Mouse (Mus musculus) olfactory bulb, adult 2 months (tissue): ENCODE results near the gene Upp1. TPM values are rescaled to one million over a fixed set of nuclear protein-coding genes. Genes with fewer than 3 reads are reported as not detected.

ENCODE experiments used
- H3K27ac ChIP-seq: fragments of 200-500 bp; 2 replicates; pipeline ENCODE4 v1.5.1; 2012; ENCODE audit warnings: low read depth, low read length; ENCODE audit not compliant: insufficient read depth
- H3K4me1 ChIP-seq: fragments of 200-500 bp; 2 replicates; pipeline ENCODE4 v1.6.1; 2012; ENCODE audit warnings: low read length; ENCODE audit not compliant: control insufficient read depth, insufficient read depth
- H3K4me3 ChIP-seq: fragments of 200-500 bp; 2 replicates; pipeline ENCODE4 v1.5.1; 2012; ENCODE audit warnings: mild to moderate bottlenecking, low read depth, low read length, moderate library complexity; ENCODE audit not compliant: insufficient read depth
- CTCF ChIP-seq: fragments of 200-500 bp; IDR thresholded peaks from 2 replicates; pipeline ENCODE4 v1.5.1; 2012; ENCODE audit warnings: low read depth, mild to moderate bottlenecking, low read length, moderate library complexity; ENCODE audit not compliant: insufficient read depth
- POLR2A ChIP-seq: fragments of 200-500 bp; IDR thresholded peaks from 2 replicates; pipeline ENCODE4 v1.6.1; 2012; ENCODE audit warnings: mild to moderate bottlenecking, low read depth, low read length, moderate library complexity; ENCODE audit not compliant: insufficient read depth
- WGBS: fragments of 180-500 bp; shearing (Covaris S2); methylation state at CpG from one replicate; pipeline ENCODE4 v1.1.7; 2018; 5-methylcytosine and 5-hydroxymethylcytosine counted together
- polyA plus RNA-seq: library from polyadenylated mRNA; stranded (reverse); fragments of >200 nt; gene quantifications from 2 replicates; pipeline ENCODE4 v1.2.4, GENCODE M21; 2012; ENCODE audit warnings: low replicate concordance; ENCODE audit not compliant: missing spikeins, insufficient read depth, insufficient read length

The Upp1 gene
- polyA plus RNA-seq, 1 experiment = not detected

DNA sequence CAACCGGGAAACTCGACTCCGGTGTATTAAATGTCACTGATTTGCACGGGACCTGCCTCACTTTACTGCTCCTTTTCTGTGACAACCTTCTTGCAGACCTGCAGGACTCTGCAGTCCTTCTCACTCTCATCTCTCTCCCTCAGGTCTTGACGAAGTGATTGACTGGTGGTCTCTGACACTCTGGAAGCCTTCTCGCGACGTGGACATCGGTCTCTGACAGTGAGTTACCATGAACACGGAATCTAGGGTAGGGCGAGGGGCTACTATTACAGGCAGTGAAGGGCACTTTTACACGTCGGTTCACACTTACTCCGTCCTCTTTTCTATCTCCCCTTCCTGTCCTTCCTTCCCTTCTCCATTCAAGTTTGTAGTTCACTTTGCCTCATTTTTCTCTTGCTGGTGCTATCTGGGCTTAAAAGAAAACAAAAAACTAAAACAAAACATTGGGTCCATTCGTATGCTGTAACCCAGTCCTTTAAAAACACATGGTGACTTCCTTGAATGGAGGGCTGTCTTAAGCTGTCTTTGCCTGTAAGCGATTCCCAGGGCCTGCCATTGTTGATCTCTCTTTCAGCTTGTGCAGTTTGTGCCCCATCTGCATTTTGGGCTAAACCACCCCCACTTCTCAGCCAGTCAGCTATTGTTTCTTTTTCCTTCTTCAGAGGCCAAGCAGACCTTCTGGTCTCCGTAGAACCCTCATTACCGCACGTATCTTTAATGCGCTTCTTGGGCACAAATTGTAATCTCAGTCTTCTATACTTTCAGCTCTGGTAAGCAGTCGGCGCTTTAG is 1.5 kb downstream of the Upp1 start:
- TF ChIP-seq CTCF = no peak
- TF ChIP-seq POLR2A = no peak
- H3K27ac ChIP-seq = no peak overlapping the region
- WGBS = 27% methylated on average over 22 of the region's 22 CpGs
- H3K4me3 ChIP-seq = no peak overlapping the region
- H3K4me1 ChIP-seq = peaks cover 15% of the 10 kb centered on the region

DNA sequence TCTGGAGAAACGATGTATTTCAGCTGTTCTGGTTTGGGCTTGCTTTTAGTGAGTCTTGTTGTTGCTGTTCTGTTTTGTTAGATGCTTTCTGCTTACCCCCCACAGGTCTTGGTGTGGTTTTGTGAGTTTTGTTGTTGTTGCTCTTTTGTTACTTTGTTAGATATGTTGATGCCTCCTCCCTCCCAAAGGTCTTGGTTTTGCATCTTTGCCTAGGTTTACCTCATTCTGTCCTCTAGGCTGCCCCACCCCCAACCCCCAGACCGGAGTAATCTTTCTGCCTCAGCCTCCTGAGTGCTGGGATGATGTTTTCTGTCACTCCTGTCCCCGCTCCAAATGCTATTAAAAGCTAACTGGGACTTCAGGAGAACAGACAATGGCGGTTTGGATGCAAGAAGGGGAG is 4.4 kb downstream of the Upp1 start:
- no peak overlapping the region for H3K4me3 ChIP-seq
- no peak overlapping the region for H3K27ac ChIP-seq
- no peak for TF ChIP-seq POLR2A
- no peak for TF ChIP-seq CTCF
- H3K4me1 ChIP-seq = peaks cover 12% of the 10 kb centered on the region
- WGBS = 87% methylated on average over 4 of the region's 4 CpGs

DNA sequence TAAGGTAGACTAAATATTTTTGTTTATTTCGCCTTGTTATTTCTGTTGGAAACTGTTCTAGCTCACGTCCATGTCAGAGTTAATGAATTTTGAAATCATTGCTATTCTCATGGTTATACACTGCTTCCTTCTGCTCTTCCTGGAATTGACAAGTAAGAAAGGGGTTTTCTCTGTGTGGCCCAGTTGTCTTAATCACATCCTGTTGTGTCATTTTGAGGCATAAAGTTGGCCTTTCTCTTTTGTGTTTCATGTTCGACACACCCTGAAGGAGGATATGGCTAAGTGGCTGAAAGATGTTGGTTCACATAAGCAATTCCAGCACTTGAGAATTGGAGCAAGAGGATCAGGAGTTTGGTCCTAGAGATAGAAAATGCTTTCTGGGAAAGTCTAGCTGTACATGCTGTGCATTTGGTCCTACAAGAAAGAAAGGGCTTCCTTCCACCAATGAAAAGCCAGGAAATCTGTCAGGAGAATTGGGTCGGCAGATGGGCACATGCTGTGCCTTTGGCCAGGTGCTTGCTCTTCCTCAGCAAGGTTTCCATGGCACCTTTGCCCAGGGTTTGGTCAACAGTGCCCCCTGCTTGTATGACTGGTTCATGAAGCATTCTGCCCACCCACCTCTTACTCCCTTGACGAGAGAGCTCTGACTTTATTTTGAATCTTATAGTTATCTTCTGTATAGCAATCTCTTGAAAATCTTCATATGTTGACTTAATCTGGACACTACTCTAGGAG is 8.6 kb downstream of the Upp1 start:
- no peak for TF ChIP-seq CTCF
- TF ChIP-seq POLR2A = no peak
- Histone ChIP-seq H3K27ac (no peak overlapping the region), H3K4me3 (no peak overlapping the region), H3K4me1 (no peaks in the 10 kb centered on the region; the same call in 1 of the 2 replicates)
- WGBS = 78% methylated on average over 5 of the region's 5 CpGs

DNA sequence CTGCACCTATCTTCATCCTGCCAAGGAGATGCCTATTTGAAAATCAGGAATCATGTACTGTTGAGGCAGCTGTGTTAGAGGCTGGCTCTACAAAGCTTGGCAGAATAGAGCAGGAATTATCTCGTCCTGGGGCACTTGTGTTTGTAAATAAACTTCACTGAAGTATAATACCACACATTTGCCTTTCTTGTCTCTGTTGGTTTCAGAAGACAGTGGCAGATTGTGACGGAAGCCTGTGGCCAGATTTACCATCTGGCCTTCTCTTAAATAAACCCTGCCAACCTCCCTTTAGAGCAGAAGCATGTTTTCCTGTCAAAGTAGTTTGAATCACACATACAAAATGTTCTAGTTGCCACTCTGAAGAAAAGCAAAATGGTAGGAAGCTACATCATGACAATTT is 10.2 kb downstream of the Upp1 start:
- H3K4me3 ChIP-seq = no peak overlapping the region
- H3K4me1 ChIP-seq = no peaks in the 10 kb centered on the region; the same call in 1 of the 2 replicates
- no peak for TF ChIP-seq POLR2A
- no peak for TF ChIP-seq CTCF
- WGBS = 33% methylated on average over 2 of the region's 2 CpGs
- no peak overlapping the region for H3K27ac ChIP-seq

DNA sequence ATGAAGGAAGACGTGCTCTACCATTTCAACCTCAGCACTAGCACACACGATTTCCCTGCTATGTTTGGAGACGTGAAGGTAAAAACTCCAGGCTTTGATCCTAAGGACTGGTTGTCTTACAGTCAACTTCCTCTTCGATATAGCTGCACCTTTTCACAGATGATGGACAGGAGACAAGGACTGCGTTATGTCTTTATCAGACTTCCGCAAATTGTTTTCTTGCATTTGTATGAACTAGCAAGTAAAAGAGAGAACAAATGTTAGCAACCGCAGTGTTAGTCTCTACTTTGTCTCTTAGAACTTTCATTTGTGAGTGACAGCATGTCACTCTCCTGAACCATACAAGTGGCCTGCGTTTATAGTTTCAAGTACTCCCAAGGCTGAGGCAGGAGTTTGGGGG is 11.6 kb downstream of the Upp1 start:
- Histone ChIP-seq H3K27ac (no peak overlapping the region), H3K4me1 (no peaks in the 10 kb centered on the region; the same call in 1 of the 2 replicates), H3K4me3 (no peak overlapping the region)
- TF ChIP-seq CTCF (no peak), POLR2A (no peak)
- WGBS = 92% methylated on average over 8 of the region's 8 CpGs

DNA sequence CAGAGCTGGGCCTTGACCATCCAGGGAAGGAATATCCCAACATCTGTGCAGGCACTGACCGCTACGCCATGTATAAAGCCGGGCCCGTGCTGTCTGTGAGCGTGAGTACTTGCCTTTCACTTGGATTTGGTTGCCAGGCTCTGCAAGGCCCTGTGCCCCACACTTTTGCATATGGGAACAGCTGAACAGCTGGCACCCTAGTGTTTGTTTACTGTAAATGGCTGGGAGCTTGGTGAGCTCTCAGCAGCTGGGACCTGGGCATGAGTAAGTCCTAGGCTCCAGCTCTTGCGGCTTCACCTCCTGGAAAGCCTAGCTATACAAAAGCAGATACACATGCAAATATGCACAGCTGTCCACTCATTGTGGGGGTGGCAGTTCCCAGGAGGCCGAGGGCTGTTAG is 13.8 kb downstream of the Upp1 start:
- Histone ChIP-seq H3K4me3 (no peak overlapping the region), H3K4me1 (no peaks in the 10 kb centered on the region; the same call in 1 of the 2 replicates), H3K27ac (no peak overlapping the region)
- TF ChIP-seq CTCF = no peak
- TF ChIP-seq POLR2A = no peak
- 74% methylated on average over 7 of the region's 7 CpGs for WGBS

DNA sequence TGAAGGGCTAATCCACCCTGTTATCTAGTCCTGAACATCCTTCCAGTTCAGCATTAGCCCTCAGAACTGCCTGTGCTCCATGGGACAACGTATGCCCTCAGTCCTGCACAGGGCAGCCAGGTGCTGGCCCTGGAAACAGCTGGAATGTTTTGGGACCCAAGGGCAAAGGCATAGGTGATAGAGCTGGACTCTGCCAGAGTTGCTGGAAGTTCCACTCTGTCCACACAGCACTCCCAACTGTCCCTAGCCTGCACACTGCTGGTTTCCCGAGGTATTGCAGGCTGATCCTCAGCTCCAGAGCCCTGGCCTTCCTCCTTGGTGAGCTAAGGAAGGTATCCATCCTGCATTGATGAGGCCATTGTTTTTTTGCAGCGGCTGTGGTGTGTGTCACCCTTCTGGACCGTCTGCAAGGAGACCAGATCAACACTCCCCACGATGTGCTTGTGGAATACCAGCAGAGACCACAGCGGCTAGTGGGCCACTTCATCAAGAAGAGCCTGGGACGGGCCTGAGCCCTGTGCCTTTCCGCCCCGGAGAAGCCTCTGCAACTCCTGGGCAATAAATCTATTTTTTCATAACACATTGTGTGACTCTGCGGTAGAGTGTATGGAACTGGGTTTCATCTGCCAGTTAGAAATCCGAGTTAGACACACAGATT is 17.8 kb downstream of the Upp1 start:
- TF ChIP-seq POLR2A = no peak
- TF ChIP-seq CTCF = no peak
- H3K4me1 ChIP-seq = no peaks in the 10 kb centered on the region; the same call in 1 of the 2 replicates
- WGBS = 81% methylated on average over 11 of the region's 11 CpGs
- no peak overlapping the region for H3K4me3 ChIP-seq
- no peak overlapping the region for H3K27ac ChIP-seq

DNA sequence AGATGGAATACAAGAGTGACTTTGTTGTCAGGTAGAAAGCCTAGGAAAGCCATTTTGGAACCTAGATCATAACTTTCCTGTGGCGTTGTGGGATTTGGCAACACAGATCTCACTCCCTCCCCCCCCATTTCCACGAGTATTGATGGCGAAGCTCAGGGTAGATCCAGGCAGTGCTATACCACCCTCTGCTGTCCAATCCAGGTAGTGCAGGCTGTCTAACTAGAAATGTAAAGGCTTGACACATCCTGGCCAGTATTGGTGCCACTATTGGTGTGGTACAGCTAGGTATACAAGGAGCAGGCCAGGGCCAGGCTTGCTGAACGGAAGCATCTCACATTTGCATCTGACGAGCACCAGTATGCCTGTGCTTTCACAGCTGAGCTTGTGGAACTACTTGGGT is 18.6 kb downstream of the Upp1 start:
- TF ChIP-seq POLR2A = no peak
- TF ChIP-seq CTCF = 0 out of 2 replicates have a peak, but pooled peaks have one; percentile 17
- Histone ChIP-seq H3K4me3 (no peak overlapping the region), H3K27ac (no peak overlapping the region), H3K4me1 (no peaks in the 10 kb centered on the region; the same call in 1 of the 2 replicates)
- WGBS = 12% methylated on average over 5 of the region's 5 CpGs
